Mouse (Mus musculus): ENCODE measurements around the gene 3110082I17Rik. TPM values are rescaled to one million over a fixed set of nuclear protein-coding genes. Genes with fewer than 3 reads are reported as not detected.

Gene 3110082I17Rik
- polyA plus RNA-seq, 1 experiment, result 7.1 TPM

DNA sequence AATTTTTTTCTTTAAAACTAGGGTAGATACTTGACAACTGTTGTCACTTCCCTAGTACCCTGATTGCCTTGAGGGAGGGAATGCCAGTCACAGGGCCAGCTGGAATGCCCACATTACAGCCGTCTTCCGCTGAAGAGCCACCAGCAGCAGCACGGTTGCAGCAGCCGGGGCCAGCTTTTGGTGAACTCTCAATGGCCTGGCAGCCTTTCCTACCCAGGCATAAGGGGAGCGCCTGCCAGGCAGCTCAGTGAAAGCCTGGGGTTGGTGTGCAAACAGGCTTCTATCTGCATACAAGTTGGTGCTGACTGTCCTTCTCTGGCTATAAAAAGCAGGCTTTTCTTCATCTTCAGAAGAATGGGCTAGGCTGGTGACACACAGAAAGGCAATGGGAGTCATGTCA, 19.9 kb downstream of the 3110082I17Rik start:
- Histone ChIP-seq H3K4me3 (replicated peaks; ENCODE audit: insufficient read depth, low read depth, low read length) (no peak overlapping the region), H3K4me1 (ENCODE audit: control insufficient read depth, insufficient read depth, low read length) (peaks cover 25% of the 10 kb centered on the region), H3K27ac (ENCODE audit: insufficient read depth, low read length) (no peak overlapping the region), H3K27me3 (ENCODE audit: control insufficient read depth, insufficient read depth, low read length) (no peaks in the 10 kb centered on the region)
- TF ChIP-seq POLR2A (IDR thresholded peaks at IDR 0.05; ENCODE audit: borderline replicate concordance, insufficient read depth, low read length), result no peak
- no peak for TF ChIP-seq CTCF (IDR thresholded peaks at IDR 0.05; ENCODE audit: borderline replicate concordance, insufficient read depth, low read depth, low read length)
- peak; percentile 48 to 58 for DNase-seq
- 28% methylated on average over 5 of the region's 5 CpGs for WGBS

DNA sequence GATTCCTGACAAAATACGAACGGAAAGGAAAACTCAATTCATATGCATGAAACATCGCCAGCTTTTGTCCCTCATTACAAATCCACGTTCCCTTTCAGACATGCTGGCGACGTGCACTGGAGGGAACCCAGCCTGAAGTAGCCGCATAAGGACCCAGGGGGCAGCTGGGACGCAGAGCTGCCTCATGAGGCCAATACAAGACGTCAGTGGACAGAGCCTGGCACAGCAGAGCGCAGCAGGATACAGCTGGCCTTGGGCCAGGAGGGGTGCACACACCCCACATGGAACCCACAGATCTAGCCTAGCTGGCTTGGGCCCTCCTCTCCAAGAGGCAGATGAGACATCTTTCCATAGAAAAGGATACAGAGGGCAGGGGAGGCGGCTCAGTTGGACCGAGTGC, 21.9 kb downstream of the 3110082I17Rik start:
- DNase-seq, result no peak
- no peak overlapping the region for H3K27ac ChIP-seq (ENCODE audit: insufficient read depth, low read length)
- TF ChIP-seq CTCF (IDR thresholded peaks at IDR 0.05; ENCODE audit: borderline replicate concordance, insufficient read depth, low read depth, low read length) (no peak), POLR2A (IDR thresholded peaks at IDR 0.05; ENCODE audit: borderline replicate concordance, insufficient read depth, low read length) (no peak)
- WGBS, result 63% methylated on average over 12 of the region's 12 CpGs
- no peak overlapping the region for H3K4me3 ChIP-seq (replicated peaks; ENCODE audit: insufficient read depth, low read depth, low read length)
- H3K27me3 ChIP-seq (ENCODE audit: control insufficient read depth, insufficient read depth, low read length), result no peaks in the 10 kb centered on the region
- peaks cover 25% of the 10 kb centered on the region for H3K4me1 ChIP-seq (ENCODE audit: control insufficient read depth, insufficient read depth, low read length)

DNA sequence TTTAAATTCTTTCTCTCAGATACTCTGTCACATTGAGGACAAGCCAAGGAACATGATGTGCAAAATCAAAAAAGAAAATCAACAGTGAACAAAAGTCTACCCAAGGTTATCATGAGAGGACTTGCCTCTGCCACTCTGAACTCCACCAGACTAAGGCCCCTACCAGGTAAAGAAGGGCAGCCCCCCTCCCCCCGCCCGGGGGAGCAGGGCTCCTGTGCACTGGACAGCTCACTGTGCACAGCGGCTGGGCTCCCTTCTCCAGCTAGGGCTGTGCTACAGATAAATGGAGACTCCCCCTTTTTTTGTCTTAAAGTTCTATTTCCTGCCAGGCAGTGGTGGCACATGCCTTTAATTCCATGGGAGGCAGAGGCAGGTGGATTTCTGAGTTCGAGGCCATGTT, 22.6 kb downstream of the 3110082I17Rik start:
- WGBS, result 86% methylated on average over 4 of the region's 4 CpGs
- Histone ChIP-seq H3K27me3 (ENCODE audit: control insufficient read depth, insufficient read depth, low read length) (no peaks in the 10 kb centered on the region), H3K27ac (ENCODE audit: insufficient read depth, low read length) (no peak overlapping the region), H3K4me1 (ENCODE audit: control insufficient read depth, insufficient read depth, low read length) (peaks cover 23% of the 10 kb centered on the region), H3K4me3 (replicated peaks; ENCODE audit: insufficient read depth, low read depth, low read length) (no peak overlapping the region)
- no peak for DNase-seq
- TF ChIP-seq CTCF (IDR thresholded peaks at IDR 0.05; ENCODE audit: borderline replicate concordance, insufficient read depth, low read depth, low read length), result no peak
- TF ChIP-seq POLR2A (IDR thresholded peaks at IDR 0.05; ENCODE audit: borderline replicate concordance, insufficient read depth, low read length), result no peak

DNA sequence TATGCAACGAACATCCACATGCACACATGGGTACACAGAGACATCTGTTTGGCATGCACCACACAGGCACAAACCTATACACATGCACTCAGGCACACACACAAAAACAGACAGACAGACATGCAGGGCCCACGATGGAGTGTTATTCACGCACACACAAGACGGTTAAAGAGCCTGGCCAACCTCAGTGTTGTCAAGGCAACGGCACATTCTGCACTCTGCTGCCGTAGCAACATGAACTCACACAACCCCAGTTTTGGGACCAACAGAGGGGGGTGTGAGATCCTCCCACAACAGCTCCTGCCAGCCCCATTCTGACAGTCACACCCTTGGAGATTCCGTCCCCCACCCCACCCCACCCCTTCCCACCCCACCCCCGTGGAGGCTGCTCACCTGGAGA, 25.4 kb downstream of the 3110082I17Rik start:
- Histone ChIP-seq H3K27me3 (ENCODE audit: control insufficient read depth, insufficient read depth, low read length) (no peaks in the 10 kb centered on the region), H3K27ac (ENCODE audit: insufficient read depth, low read length) (no peak overlapping the region), H3K4me1 (ENCODE audit: control insufficient read depth, insufficient read depth, low read length) (peaks cover 3% of the 10 kb centered on the region), H3K4me3 (replicated peaks; ENCODE audit: insufficient read depth, low read depth, low read length) (no peak overlapping the region)
- no peak for DNase-seq
- no peak for TF ChIP-seq POLR2A (IDR thresholded peaks at IDR 0.05; ENCODE audit: borderline replicate concordance, insufficient read depth, low read length)
- no peak for TF ChIP-seq CTCF (IDR thresholded peaks at IDR 0.05; ENCODE audit: borderline replicate concordance, insufficient read depth, low read depth, low read length)
- WGBS, result 41% methylated on average over 8 of the region's 8 CpGs

DNA sequence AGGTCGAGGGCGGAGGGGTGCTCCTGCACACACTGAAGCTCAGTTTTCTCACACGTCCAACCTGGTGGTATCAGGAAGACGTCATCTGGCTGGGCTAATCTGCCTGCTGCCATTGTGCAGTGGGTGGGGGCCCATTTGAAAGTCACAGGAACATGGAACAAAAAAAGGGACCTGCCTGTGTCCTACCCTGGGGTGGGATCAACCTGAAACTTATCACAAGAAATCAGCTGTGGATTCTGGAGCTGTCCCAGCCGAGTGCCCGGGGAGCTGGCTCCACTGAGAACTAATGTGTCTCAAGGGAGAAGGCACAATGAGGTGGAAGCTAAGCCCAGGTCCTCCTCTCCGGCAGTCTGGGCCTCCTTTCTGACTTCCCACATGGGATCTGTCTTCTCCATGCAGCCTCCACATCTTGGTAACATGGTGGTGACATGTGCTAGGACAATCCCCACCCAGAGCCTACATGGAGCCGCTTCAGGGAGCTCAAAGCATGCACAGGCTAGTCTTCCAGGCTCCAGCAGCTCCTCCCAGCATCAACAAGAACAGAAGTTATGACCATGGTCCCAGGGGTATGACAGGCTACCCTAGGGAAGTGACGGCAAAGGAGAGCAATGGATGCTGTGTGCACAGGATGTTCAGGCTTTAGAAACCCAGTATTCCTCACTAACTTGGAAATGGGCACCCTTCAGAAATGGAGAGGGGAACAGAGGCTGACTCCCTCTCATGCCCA, 26.3 kb downstream of the 3110082I17Rik start:
- DNase-seq, result no peak
- peaks cover 12% of the 10 kb centered on the region for H3K4me1 ChIP-seq (ENCODE audit: control insufficient read depth, insufficient read depth, low read length)
- H3K27ac ChIP-seq (ENCODE audit: insufficient read depth, low read length), result no peak overlapping the region
- no peaks in the 10 kb centered on the region for H3K27me3 ChIP-seq (ENCODE audit: control insufficient read depth, insufficient read depth, low read length)
- no peak overlapping the region for H3K4me3 ChIP-seq (replicated peaks; ENCODE audit: insufficient read depth, low read depth, low read length)
- TF ChIP-seq CTCF (IDR thresholded peaks at IDR 0.05; ENCODE audit: borderline replicate concordance, insufficient read depth, low read depth, low read length) (no peak), POLR2A (IDR thresholded peaks at IDR 0.05; ENCODE audit: borderline replicate concordance, insufficient read depth, low read length) (no peak)
- 84% methylated on average over 9 of the region's 9 CpGs for WGBS

DNA sequence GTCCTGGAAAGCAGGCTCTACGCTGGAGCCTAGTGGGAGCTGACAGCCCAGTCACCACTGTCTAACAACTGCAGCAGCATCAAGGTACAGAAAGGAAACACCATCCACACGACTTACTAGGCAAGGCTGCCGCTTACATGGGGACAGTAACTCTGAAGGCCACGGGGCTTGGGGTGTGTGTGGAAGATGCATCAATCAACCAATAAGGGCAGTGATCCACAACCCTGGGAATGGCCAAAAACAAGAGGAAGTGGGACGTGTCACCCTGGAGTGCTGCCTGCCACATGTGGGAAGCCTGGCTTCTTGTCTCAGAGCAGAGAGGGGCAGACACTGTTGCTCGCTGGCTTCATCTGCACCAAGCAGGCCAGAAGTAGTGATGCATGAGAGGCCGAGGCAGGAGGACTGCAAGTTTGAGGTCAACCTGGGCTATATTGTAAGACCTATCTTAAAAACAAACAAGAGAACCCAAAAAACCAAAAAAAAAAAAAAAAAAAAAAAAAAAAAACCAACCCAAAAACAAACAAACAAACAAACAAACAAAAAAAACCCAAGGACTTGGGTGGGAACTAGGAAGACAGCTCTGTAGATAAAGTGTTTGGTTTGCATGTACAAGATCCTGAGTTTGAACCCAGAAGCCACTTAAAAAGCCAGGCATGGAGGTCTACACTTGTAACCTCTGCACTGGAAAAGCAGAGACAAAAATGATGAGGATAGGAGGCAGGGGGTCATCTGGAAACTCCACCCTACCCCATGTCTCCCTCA, 27.4 kb downstream of the 3110082I17Rik start:
- WGBS, result 77% methylated on average over 7 of the region's 7 CpGs

DNA sequence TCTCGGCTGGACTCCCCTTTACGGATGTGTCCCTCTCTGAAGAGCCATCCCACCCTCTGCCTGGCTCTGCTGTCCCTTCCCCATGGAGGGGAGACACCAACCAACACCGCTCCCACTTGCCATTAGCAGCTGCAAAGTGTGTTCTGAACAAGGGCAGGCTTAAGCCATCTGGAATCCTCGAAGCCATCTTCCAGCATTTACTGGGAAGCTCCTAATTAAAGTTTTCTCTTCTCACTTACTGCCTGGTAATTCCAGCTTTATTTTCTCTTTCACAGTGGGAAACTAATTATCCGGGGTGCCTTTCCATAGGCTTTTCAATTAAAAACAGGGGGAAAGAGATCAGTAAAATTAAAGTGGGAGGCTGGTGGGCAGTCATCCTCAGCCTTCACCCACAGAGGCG, 28.0 kb downstream of the 3110082I17Rik start:
- Histone ChIP-seq H3K4me1 (ENCODE audit: control insufficient read depth, insufficient read depth, low read length) (peaks cover 24% of the 10 kb centered on the region), H3K27ac (ENCODE audit: insufficient read depth, low read length) (no peak overlapping the region), H3K27me3 (ENCODE audit: control insufficient read depth, insufficient read depth, low read length) (no peaks in the 10 kb centered on the region), H3K4me3 (replicated peaks; ENCODE audit: insufficient read depth, low read depth, low read length) (no peak overlapping the region)
- 82% methylated on average over 6 of the region's 6 CpGs for WGBS
- DNase-seq, result no peak
- TF ChIP-seq CTCF (IDR thresholded peaks at IDR 0.05; ENCODE audit: borderline replicate concordance, insufficient read depth, low read depth, low read length) (no peak), POLR2A (IDR thresholded peaks at IDR 0.05; ENCODE audit: borderline replicate concordance, insufficient read depth, low read length) (no peak)

More for the DNA sequence above, 27.4 kb downstream of the 3110082I17Rik start:
- DNase-seq, result no peak
- Histone ChIP-seq H3K4me3 (replicated peaks; ENCODE audit: insufficient read depth, low read depth, low read length) (no peak overlapping the region), H3K27me3 (ENCODE audit: control insufficient read depth, insufficient read depth, low read length) (no peaks in the 10 kb centered on the region), H3K4me1 (ENCODE audit: control insufficient read depth, insufficient read depth, low read length) (peaks cover 22% of the 10 kb centered on the region), H3K27ac (ENCODE audit: insufficient read depth, low read length) (no peak overlapping the region)
- TF ChIP-seq CTCF (IDR thresholded peaks at IDR 0.05; ENCODE audit: borderline replicate concordance, insufficient read depth, low read depth, low read length), result no peak
- TF ChIP-seq POLR2A (IDR thresholded peaks at IDR 0.05; ENCODE audit: borderline replicate concordance, insufficient read depth, low read length), result no peak
